Mouse (Mus musculus) B cell, adult 67 days (primary cell): Measurements from ENCODE around the gene Slc41a3. TPM values are rescaled to one million over a fixed set of nuclear protein-coding genes. Genes with fewer than 3 reads are reported as not detected.

Experiments used
- total RNA-seq, 2 experiments: library from RNA; stranded (reverse); gene quantifications; 4 replicates each; pipeline ENCODE4 v1.2.4; 2023

Slc41a3 gene
- total RNA-seq = 1 to 10 TPM; 4.8 to 5.2 TPM

GRCm38 (mm10) chr6:90604533-90605297 lies at the start of gene Slc41a3:
Slc41a3 (plus strand) TSS chr6:90604725.

Other genes with a start within 250 kb of the Slc41a3 start
- 10 to 100 TPM; 30.2 to 32.8 TPM for gene Zxdc, start 235.2 kb upstream of the Slc41a3 start, total RNA-seq
- gene Cfap100, start 175.9 kb upstream of the Slc41a3 start, total RNA-seq = not detected
- gene Klf15, start 142.1 kb upstream of the Slc41a3 start, total RNA-seq = not detected
- not detected for gene Aldh1l1, start 118.3 kb upstream of the Slc41a3 start, total RNA-seq